Mouse (Mus musculus) midbrain, embryonic 13.5 days (tissue): Measurements from ENCODE around the gene Irf9. TPM values are rescaled to one million over a fixed set of nuclear protein-coding genes. Genes with fewer than 3 reads are reported as not detected.
A peak's percentile ranks its signal among the peaks of the same experiment; 100 is the strongest.

Experiments
- ATAC-seq: fragments of 200-750 bp; cut with Nextera tagmentation; 2 replicates; pipeline ENCODE4 v1.8.0; 2017; ENCODE audit warnings: mild to moderate bottlenecking, moderate TSS enrichment, moderate library complexity
- H3K27ac ChIP-seq: fragments of 300-500 bp; sonication (generic); 2 replicates; pipeline ENCODE4 v1.5.1; 2015; ENCODE audit warnings: inconsistent platforms, mild to moderate bottlenecking, moderate library complexity
- H3K27me3 ChIP-seq: fragments of 300-500 bp; sonication (generic); 2 replicates; pipeline ENCODE4 v1.6.1; 2015; ENCODE audit warnings: mild to moderate bottlenecking, inconsistent platforms
- H3K36me3 ChIP-seq: fragments of 300-500 bp; sonication (generic); 2 replicates; pipeline ENCODE4 v1.6.1; 2015; ENCODE audit warnings: mild to moderate bottlenecking, inconsistent platforms
- H3K4me1 ChIP-seq: fragments of 300-500 bp; sonication (generic); replicated peaks from 2 replicates; pipeline ENCODE4 v1.6.1; 2015; ENCODE audit warnings: inconsistent platforms
- H3K4me2 ChIP-seq: fragments of 300-500 bp; sonication (generic); replicated peaks from 2 replicates; pipeline ENCODE4 v1.6.1; 2015; ENCODE audit warnings: moderate library complexity, mild to moderate bottlenecking, inconsistent platforms
- H3K4me3 ChIP-seq: fragments of 300-500 bp; sonication (generic); replicated peaks from 2 replicates; pipeline ENCODE4 v1.5.1; 2015; ENCODE audit warnings: mild to moderate bottlenecking, inconsistent platforms
- H3K9ac ChIP-seq: fragments of 300-500 bp; sonication (generic); replicated peaks from 2 replicates; pipeline ENCODE4 v1.6.1; 2015; ENCODE audit warnings: mild to moderate bottlenecking, inconsistent platforms
- H3K9me3 ChIP-seq: fragments of 300-500 bp; sonication (generic); 2 replicates; pipeline ENCODE4 v1.6.1; 2016; ENCODE audit warnings: mild to moderate bottlenecking, inconsistent platforms
- WGBS: fragments of 180-500 bp; shearing (Covaris S2); methylation state at CpG from one replicate; pipeline ENCODE4 v1.1.7; 2015; 5-methylcytosine and 5-hydroxymethylcytosine counted together
- polyA plus RNA-seq: library from polyadenylated mRNA; unstranded; fragments of >200 nt; fragmentation: Nextera tagmentation; extraction: Ambion mirVana; gene quantifications from 2 replicates; pipeline ENCODE4 v1.2.1, GENCODE M21; 2015

Gene Irf9
- polyA plus RNA-seq, 1 experiment from 2014 or later, result 8.7 TPM

DNA sequence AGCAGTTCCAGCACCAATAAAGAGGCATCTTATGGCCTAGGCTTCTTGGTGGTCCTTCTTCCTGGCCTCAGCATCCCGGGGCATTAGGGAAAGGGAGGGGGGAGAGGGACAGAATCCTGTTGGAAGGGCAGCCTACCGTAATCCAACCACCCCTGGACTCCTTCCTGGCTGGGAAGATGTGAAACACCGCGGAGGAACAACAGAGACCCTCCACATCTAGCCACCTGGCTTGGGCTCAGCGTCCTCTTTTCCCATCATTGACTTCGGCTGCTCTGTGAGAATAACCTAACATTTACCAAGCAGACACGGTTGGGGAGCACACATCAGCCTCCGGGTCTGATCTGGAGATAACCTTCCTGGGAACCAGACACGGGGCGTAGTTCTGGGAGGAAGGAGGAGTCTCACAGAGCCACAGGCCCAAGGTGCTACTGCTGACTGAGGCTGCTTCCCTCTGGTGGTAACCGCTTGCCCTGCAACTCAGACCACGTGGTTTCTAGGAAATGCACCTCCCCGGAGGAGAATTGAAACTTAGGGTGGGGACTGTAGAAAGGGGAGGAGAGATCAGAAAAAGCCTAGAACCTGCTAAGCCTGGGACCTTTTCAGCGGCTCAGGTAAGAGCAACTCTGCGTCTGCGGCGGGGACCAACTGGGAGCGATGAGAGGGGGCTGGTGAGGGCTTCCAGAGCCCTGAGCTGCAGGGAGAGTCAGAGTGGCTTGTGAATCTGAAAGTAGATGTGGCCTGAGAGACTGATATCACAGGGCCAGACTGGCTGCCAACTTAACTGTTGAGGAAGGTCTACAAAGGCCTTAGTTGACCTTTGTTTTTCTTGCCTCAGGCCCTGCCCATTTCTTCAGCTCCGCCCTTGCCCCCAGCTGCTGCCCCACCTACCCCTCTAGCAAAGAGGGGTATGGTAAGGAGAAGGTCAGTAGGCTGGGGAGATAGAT is 534 bp downstream of the Irf9 start:
- Histone ChIP-seq H3K27me3 (no peaks in the 10 kb centered on the region), H3K4me1 (peaks cover 7% of the 10 kb centered on the region; the same call in 1 of the 2 replicates), H3K36me3 (peaks cover 90% of the 10 kb centered on the region), H3K9ac (0 out of 2 replicates have a peak overlapping the region, but pooled peaks have one; percentile 41), H3K4me3 (peak overlapping the region; percentile 20), H3K27ac (no peak overlapping the region), H3K9me3 (no peaks in the 10 kb centered on the region), H3K4me2 (peak overlapping the region; percentile 32)
- peak; percentile 79 for ATAC-seq
- 25% methylated on average over 19 of the region's 19 CpGs for WGBS

- Histone ChIP-seq H3K4me1 (peaks cover 7% of the 10 kb centered on the region; the same call in 1 of the 2 replicates), H3K4me3 (no peak overlapping the region), H3K9ac (no peak overlapping the region), H3K4me2 (no peak overlapping the region), H3K27ac (no peak overlapping the region), H3K36me3 (peaks cover 90% of the 10 kb centered on the region), H3K9me3 (no peaks in the 10 kb centered on the region), H3K27me3 (no peaks in the 10 kb centered on the region)
- 92% methylated on average over 11 of the region's 11 CpGs for WGBS
- ATAC-seq, result no peak
These were observed 1.5 kb downstream of the Irf9 start for GRCm38 (mm10) chr14:55604823-55605222.

- no peak overlapping the region for H3K27ac ChIP-seq
- ATAC-seq, result no peak
- no peak overlapping the region for H3K4me2 ChIP-seq
- H3K9ac ChIP-seq, result no peak overlapping the region
- H3K36me3 ChIP-seq, result peaks cover 88% of the 10 kb centered on the region
- H3K9me3 ChIP-seq, result no peaks in the 10 kb centered on the region
- 95% methylated on average over 16 of the region's 16 CpGs for WGBS
- H3K27me3 ChIP-seq, result no peaks in the 10 kb centered on the region
- no peak overlapping the region for H3K4me3 ChIP-seq
- H3K4me1 ChIP-seq, result peaks cover 7% of the 10 kb centered on the region; the same call in 1 of the 2 replicates
These were observed 2.5 kb downstream of the Irf9 start for GRCm38 (mm10) chr14:55605743-55606459.

GRCm38 (mm10) chr14:55608339-55608738 is 5.0 kb downstream of the Irf9 start:
- whole genome bisulfite sequencing, result 97% methylated on average over 6 of the region's 6 CpGs
- Histone ChIP-seq H3K4me2 (no peak overlapping the region), H3K36me3 (peaks cover 65% of the 10 kb centered on the region), H3K9me3 (no peaks in the 10 kb centered on the region), H3K27me3 (no peaks in the 10 kb centered on the region), H3K4me3 (no peak overlapping the region), H3K9ac (no peak overlapping the region), H3K4me1 (peaks cover 7% of the 10 kb centered on the region; the same call in 1 of the 2 replicates), H3K27ac (no peak overlapping the region)
- ATAC-seq, result no peak

DNA sequence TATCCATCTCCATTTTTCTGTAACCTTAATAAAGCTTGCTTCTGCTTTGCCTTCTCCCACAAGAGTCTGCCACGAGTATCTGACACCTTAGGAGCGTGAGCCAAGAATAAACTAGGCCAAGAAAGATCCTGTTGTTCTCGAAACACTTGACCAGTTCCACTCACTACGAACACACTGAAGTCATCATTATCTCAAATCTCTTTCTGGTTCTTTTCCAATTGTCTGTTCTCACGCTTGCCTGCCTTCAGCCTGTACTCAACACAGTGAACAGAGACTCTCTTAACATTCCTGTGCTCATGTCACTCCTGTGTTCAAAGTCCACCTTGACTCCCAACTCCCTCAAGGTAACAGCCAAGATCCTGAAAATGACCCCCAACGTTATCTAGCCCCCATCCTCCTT is 10.0 kb downstream of the Irf9 start:
- ATAC-seq, result no peak
- no peak overlapping the region for H3K4me3 ChIP-seq
- H3K27me3 ChIP-seq, result no peaks in the 10 kb centered on the region
- no peak overlapping the region for H3K27ac ChIP-seq
- no peaks in the 10 kb centered on the region for H3K9me3 ChIP-seq
- H3K4me2 ChIP-seq, result no peak overlapping the region
- peaks cover 25% of the 10 kb centered on the region for H3K36me3 ChIP-seq
- H3K9ac ChIP-seq, result no peak overlapping the region
- H3K4me1 ChIP-seq, result no peaks in the 10 kb centered on the region
- 66% methylated on average over 6 of the region's 6 CpGs for WGBS

GRCm38 (mm10) chr14:55614565-55615178 is 11.3 kb downstream of the Irf9 start:
- no peak overlapping the region for H3K27ac ChIP-seq
- no peak overlapping the region for H3K9ac ChIP-seq
- no peak for ATAC-seq
- no peak overlapping the region for H3K4me3 ChIP-seq
- H3K4me2 ChIP-seq, result no peak overlapping the region
- no peaks in the 10 kb centered on the region for H3K9me3 ChIP-seq
- peaks cover 12% of the 10 kb centered on the region for H3K36me3 ChIP-seq
- WGBS, result 82% methylated on average over 7 of the region's 7 CpGs
- no peaks in the 10 kb centered on the region for H3K4me1 ChIP-seq
- no peaks in the 10 kb centered on the region for H3K27me3 ChIP-seq

- Histone ChIP-seq H3K4me1 (no peaks in the 10 kb centered on the region), H3K4me2 (no peak overlapping the region), H3K27me3 (no peaks in the 10 kb centered on the region), H3K4me3 (no peak overlapping the region), H3K36me3 (peaks cover 1% of the 10 kb centered on the region; the same call in 1 of the 2 replicates), H3K27ac (no peak overlapping the region), H3K9me3 (no peaks in the 10 kb centered on the region), H3K9ac (no peak overlapping the region)
- WGBS, result 43% methylated on average over 2 of the region's 2 CpGs
- ATAC-seq, result no peak
These were observed 12.5 kb downstream of the Irf9 start for GRCm38 (mm10) chr14:55615876-55616275.

GRCm38 (mm10) chr14:55616844-55617243 is 13.5 kb downstream of the Irf9 start:
- no peak overlapping the region for H3K9ac ChIP-seq
- no peaks in the 10 kb centered on the region for H3K4me1 ChIP-seq
- no peak overlapping the region for H3K4me2 ChIP-seq
- no peaks in the 10 kb centered on the region for H3K36me3 ChIP-seq
- no peak overlapping the region for H3K27ac ChIP-seq
- no peak for ATAC-seq
- no peak overlapping the region for H3K4me3 ChIP-seq
- H3K9me3 ChIP-seq, result no peaks in the 10 kb centered on the region
- H3K27me3 ChIP-seq, result no peaks in the 10 kb centered on the region
- 91% methylated on average over 2 of the region's 2 CpGs for WGBS

- Histone ChIP-seq H3K36me3 (no peaks in the 10 kb centered on the region), H3K4me1 (no peaks in the 10 kb centered on the region), H3K27me3 (no peaks in the 10 kb centered on the region), H3K27ac (no peak within 1 kb of the TSS), H3K9ac (no peak within 1 kb of the TSS), H3K4me3 (peak within 1 kb of the TSS; percentile 23), H3K4me2 (peak within 1 kb of the TSS; percentile 29), H3K9me3 (no peaks in the 10 kb centered on the region)
- WGBS, result 26% methylated on average over 21 of the region's 21 CpGs
- ATAC-seq, result peak; percentile 75
These were observed 14.5 kb downstream of the Irf9 start, which contains the start of gene Rec8 for GRCm38 (mm10) chr14:55617822-55618221. Gene Rec8, plus strand, starts transcription at chr14:55618037.

- Histone ChIP-seq H3K36me3 (peaks cover 7% of the 10 kb centered on the region; the same call in 1 of the 2 replicates), H3K9me3 (no peaks in the 10 kb centered on the region), H3K9ac (no peak overlapping the region), H3K4me2 (peak overlapping the region; percentile 29), H3K4me3 (peak overlapping the region; percentile 23), H3K4me1 (no peaks in the 10 kb centered on the region), H3K27me3 (no peaks in the 10 kb centered on the region), H3K27ac (no peak overlapping the region)
- 59% methylated on average over 22 of the region's 22 CpGs for WGBS
- ATAC-seq, result no peak
These were observed 15.3 kb downstream of the Irf9 start for GRCm38 (mm10) chr14:55618486-55619195.

DNA sequence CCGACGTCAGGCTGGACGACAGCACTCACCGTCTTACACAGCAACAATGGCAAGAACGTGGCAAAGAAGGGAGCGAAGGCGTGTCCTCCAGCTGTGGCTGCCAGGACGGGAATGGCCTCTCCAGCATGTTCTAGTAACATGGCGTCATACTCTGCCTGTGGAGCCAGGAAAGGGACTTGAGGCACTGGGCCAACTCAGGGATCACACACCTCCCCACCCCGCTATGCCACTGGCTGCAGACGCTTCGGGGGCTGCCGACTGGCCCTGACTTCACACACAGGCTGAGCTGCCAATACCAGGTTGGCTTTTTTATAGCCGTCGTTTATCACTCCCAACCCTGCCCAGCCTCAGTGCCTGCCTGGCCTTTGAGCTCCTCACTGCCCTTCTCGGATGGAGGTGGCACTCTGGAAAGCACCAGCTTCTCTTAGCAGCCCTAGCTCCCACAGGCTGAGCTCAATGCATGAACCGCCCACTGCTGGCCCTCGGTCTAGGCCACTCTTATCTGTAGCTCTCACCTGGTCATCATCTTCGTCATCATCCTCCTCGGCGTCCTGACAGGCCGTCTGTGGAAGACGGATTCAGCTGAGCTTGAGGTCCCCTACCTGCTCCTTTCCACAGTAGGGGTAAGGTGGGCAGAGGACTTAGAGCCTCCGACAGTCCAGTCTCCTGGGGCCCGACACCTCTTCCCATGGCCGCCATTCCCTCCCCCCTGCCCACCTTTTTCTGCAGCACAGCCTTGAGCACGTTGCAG is 24.9 kb downstream of the Irf9 start:
- no peaks in the 10 kb centered on the region for H3K4me1 ChIP-seq
- H3K27ac ChIP-seq, result no peak overlapping the region
- ATAC-seq, result no peak
- H3K9ac ChIP-seq, result no peak overlapping the region
- H3K4me3 ChIP-seq, result no peak overlapping the region
- H3K9me3 ChIP-seq, result no peaks in the 10 kb centered on the region
- H3K27me3 ChIP-seq, result no peaks in the 10 kb centered on the region
- 94% methylated on average over 27 of the region's 27 CpGs for WGBS
- peaks cover 100% of the 10 kb centered on the region for H3K36me3 ChIP-seq
- no peak overlapping the region for H3K4me2 ChIP-seq
